Mouse (Mus musculus): Measurements from ENCODE around the gene Zfp786.

Zfp786 gene

GRCm38 (mm10) chr6:47821236-47821635 is 9.4 kb downstream of the Zfp786 start:
- DNase-seq (ENCODE audit: low spot score in 2 of 2) = no peak

GRCm38 (mm10) chr6:47819626-47820325 is 10.9 kb downstream of the Zfp786 start:
- no peak for DNase-seq (ENCODE audit: low spot score in 2 of 2)

GRCm38 (mm10) chr6:47818721-47819120 is 11.9 kb downstream of the Zfp786 start:
- no peak for DNase-seq (ENCODE audit: low spot score in 2 of 2)

- DNase-seq (ENCODE audit: low spot score in 2 of 2) = no peak
Measured at GRCm38 (mm10) chr6:47816151-47816550, 14.5 kb downstream of the Zfp786 start.

- DNase-seq (ENCODE audit: low spot score in 2 of 2) = peak; percentile 99 to 100
Measured at GRCm38 (mm10) chr6:47813257-47813878, 17.3 kb downstream of the Zfp786 start, which contains the start of gene Pdia4. Gene Pdia4 (minus strand): TSS chr6:47813430.

- DNase-seq (ENCODE audit: low spot score in 2 of 2) = no peak
Measured at GRCm38 (mm10) chr6:47812271-47812915, 18.3 kb downstream of the Zfp786 start.

- no peak for DNase-seq (ENCODE audit: low spot score in 2 of 2)
Measured at GRCm38 (mm10) chr6:47811324-47811723, 19.3 kb downstream of the Zfp786 start.

GRCm38 (mm10) chr6:47810181-47810580 is 20.5 kb downstream of the Zfp786 start:
- no peak for DNase-seq (ENCODE audit: low spot score in 2 of 2)

- no peak for DNase-seq (ENCODE audit: low spot score in 2 of 2)
Measured at GRCm38 (mm10) chr6:47809053-47809452, 21.6 kb downstream of the Zfp786 start.

GRCm38 (mm10) chr6:47808545-47808944 is 22.1 kb downstream of the Zfp786 start:
- DNase-seq (ENCODE audit: low spot score in 2 of 2) = peak in 1 of 2 experiments; percentile 31

GRCm38 (mm10) chr6:47807419-47807818 is 23.2 kb downstream of the Zfp786 start:
- DNase-seq (ENCODE audit: low spot score in 2 of 2) = no peak

GRCm38 (mm10) chr6:47805520-47805919 is 25.1 kb downstream of the Zfp786 start:
- no peak for DNase-seq (ENCODE audit: low spot score in 2 of 2)

GRCm38 (mm10) chr6:47799079-47799478 is 31.6 kb downstream of the Zfp786 start:
- DNase-seq (ENCODE audit: low spot score in 2 of 2) = no peak

GRCm38 (mm10) chr6:47794106-47794830 is 36.4 kb downstream of the Zfp786 start:
- DNase-seq (ENCODE audit: low spot score in 2 of 2) = no peak

- DNase-seq (ENCODE audit: low spot score in 2 of 2) = no peak
Measured at GRCm38 (mm10) chr6:47793284-47793683, 37.4 kb downstream of the Zfp786 start.

- no peak for DNase-seq (ENCODE audit: low spot score in 2 of 2)
Measured at GRCm38 (mm10) chr6:47792533-47792932, 38.1 kb downstream of the Zfp786 start.

GRCm38 (mm10) chr6:47790745-47791144 is 39.9 kb downstream of the Zfp786 start:
- no peak for DNase-seq (ENCODE audit: low spot score in 2 of 2)

GRCm38 (mm10) chr6:47788821-47789220 is 41.8 kb downstream of the Zfp786 start:
- DNase-seq (ENCODE audit: low spot score in 2 of 2) = no peak

GRCm38 (mm10) chr6:47787941-47788736 is 42.5 kb downstream of the Zfp786 start:
- peak; percentile 82 to 90 for DNase-seq (ENCODE audit: low spot score in 2 of 2)

GRCm38 (mm10) chr6:47784707-47785412 is 45.8 kb downstream of the Zfp786 start:
- DNase-seq (ENCODE audit: low spot score in 2 of 2) = no peak

Measured in frontal cortex, postnatal 36 days (tissue).